Mouse (Mus musculus) liver, embryonic 12.5 days (tissue): ENCODE data around the gene Gm49321. TPM values are rescaled to one million over a fixed set of nuclear protein-coding genes. Genes with fewer than 3 reads are reported as not detected.

ENCODE experiments used
- ATAC-seq: fragments of 200-750 bp; cut with Nextera tagmentation; 2 replicates; pipeline ENCODE4 v1.8.0; 2017; ENCODE audit warnings: moderate number of reproducible peaks, mild to moderate bottlenecking, moderate library complexity
- H3K27ac ChIP-seq: fragments of 300-500 bp; sonication (generic); 2 replicates; pipeline ENCODE4 v1.5.1; 2016; ENCODE audit warnings: mild to moderate bottlenecking
- H3K27me3 ChIP-seq: fragments of 300-500 bp; sonication (generic); replicated peaks from 2 replicates; pipeline ENCODE4 v1.6.1; 2016; ENCODE audit warnings: mild to moderate bottlenecking, moderate library complexity
- H3K36me3 ChIP-seq: fragments of 300-500 bp; sonication (generic); 2 replicates; pipeline ENCODE4 v1.6.1; 2016; ENCODE audit warnings: mild to moderate bottlenecking, moderate library complexity
- H3K4me1 ChIP-seq: fragments of 300-500 bp; sonication (generic); 2 replicates; pipeline ENCODE4 v1.6.1; 2016
- H3K4me2 ChIP-seq: fragments of 300-500 bp; sonication (generic); 2 replicates; pipeline ENCODE4 v1.6.1; 2016; ENCODE audit warnings: mild to moderate bottlenecking, moderate library complexity
- H3K4me3 ChIP-seq: fragments of 300-500 bp; sonication (generic); 2 replicates; pipeline ENCODE4 v1.5.1; 2016; ENCODE audit warnings: mild to moderate bottlenecking, moderate library complexity
- H3K9ac ChIP-seq: fragments of 300-500 bp; sonication (generic); 2 replicates; pipeline ENCODE4 v1.6.1; 2016; ENCODE audit warnings: mild to moderate bottlenecking, moderate library complexity
- H3K9me3 ChIP-seq: fragments of 300-500 bp; sonication (generic); replicated peaks from 2 replicates; pipeline ENCODE4 v1.6.1; 2016; ENCODE audit warnings: mild to moderate bottlenecking, moderate library complexity
- WGBS: fragments of 180-500 bp; shearing (Covaris S2); methylation state at CpG from one replicate; pipeline ENCODE4 v1.1.7; 2016; ENCODE audit not compliant: insufficient replicate concordance; 5-methylcytosine and 5-hydroxymethylcytosine counted together
- polyA plus RNA-seq: library from polyadenylated mRNA; unstranded; fragments of >200 nt; fragmentation: Nextera tagmentation; extraction: Ambion mirVana; gene quantifications from 2 replicates; pipeline ENCODE4 v1.2.1, GENCODE M21; 2016

Gm49321 gene
- polyA plus RNA-seq, 1 experiment from 2014 or later, result 4.6 TPM

DNA sequence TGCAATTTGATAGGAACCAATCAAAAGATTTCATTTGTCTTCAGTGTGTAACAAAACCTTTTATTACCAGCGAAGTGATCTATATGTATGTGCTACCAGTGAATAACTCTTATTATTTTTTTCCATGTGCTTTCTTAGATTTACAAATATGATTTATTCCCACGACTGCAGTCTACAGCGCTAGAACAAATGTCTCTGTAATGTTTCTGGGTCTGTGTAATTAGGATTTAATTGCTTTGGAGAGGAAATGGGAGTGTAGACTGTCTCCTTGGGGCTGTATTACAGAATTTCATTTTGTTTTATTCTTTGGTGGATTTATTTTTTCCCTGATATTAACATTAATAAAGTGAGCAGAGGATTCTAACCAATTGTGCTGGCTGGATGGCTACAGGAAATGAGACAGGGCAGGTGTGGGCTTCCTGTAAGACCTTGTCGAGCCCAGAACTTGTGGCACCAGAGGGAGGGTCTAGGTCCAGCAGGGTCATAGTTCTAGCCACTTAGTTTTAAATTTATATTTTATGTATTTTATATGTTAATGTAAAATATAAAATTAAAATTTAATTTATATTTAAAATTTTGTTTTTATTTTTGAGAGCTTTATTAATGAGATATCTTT is 51.0 kb downstream of the Gm49321 start:
- Histone ChIP-seq H3K9me3 (no peaks in the 10 kb centered on the region), H3K4me1 (no peaks in the 10 kb centered on the region), H3K36me3 (peaks cover 22% of the 10 kb centered on the region), H3K27me3 (no peaks in the 10 kb centered on the region), H3K27ac (no peak overlapping the region), H3K4me3 (no peak overlapping the region), H3K4me2 (no peak overlapping the region), H3K9ac (no peak overlapping the region)
- 77% methylated on average over 4 of the region's 4 CpGs for WGBS
- no peak for ATAC-seq

DNA sequence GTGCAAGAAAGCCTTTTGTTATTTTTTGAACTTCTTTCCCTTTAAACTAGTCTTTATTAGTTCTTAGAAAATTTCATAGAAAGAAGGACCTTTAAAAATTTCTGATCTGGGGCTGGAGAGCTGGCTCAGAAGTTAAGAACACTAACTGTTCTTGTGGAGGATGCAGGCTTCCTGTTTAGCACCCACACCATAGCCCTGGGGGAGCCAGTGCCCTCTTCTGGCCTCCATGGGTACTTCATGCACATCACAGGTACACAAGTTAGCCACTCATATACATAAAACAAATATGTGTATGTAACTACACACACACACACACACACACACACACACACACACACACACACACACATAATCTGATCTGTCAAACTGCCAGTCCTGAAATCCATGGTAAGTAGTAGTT is 52.1 kb downstream of the Gm49321 start:
- H3K9ac ChIP-seq, result no peak overlapping the region
- peaks cover 16% of the 10 kb centered on the region for H3K36me3 ChIP-seq
- H3K27ac ChIP-seq, result no peak overlapping the region
- H3K4me2 ChIP-seq, result no peak overlapping the region
- H3K4me1 ChIP-seq, result no peaks in the 10 kb centered on the region
- H3K27me3 ChIP-seq, result peaks cover 2% of the 10 kb centered on the region; the same call in 1 of the 2 replicates
- no peak for ATAC-seq
- no peaks in the 10 kb centered on the region for H3K9me3 ChIP-seq
- no peak overlapping the region for H3K4me3 ChIP-seq

DNA sequence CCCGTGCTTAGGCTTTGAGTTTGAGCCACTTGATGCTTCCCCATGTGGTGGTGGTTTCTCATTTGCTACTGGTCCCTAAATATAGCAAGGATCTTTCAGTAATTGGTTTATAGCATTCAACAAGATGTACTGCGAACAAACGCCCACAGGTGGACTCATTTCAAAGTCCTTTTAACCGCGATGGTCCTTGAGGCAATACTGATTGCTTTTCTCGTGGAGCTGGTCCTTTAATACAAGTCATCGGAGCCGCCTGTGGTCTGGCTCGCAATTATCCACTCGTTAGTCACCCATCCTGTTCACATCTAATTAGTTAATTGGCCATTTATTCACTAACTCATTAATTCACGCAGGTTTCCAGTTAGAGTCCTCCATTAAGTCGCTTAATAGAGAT is 59.4 kb downstream of the Gm49321 start:
- Histone ChIP-seq H3K9me3 (no peaks in the 10 kb centered on the region), H3K36me3 (no peaks in the 10 kb centered on the region), H3K4me3 (no peak overlapping the region), H3K4me2 (no peak overlapping the region), H3K9ac (no peak overlapping the region), H3K4me1 (no peaks in the 10 kb centered on the region), H3K27ac (no peak overlapping the region), H3K27me3 (peaks cover 59% of the 10 kb centered on the region)
- no peak for ATAC-seq
- 48% methylated on average over 12 of the region's 12 CpGs for WGBS

DNA sequence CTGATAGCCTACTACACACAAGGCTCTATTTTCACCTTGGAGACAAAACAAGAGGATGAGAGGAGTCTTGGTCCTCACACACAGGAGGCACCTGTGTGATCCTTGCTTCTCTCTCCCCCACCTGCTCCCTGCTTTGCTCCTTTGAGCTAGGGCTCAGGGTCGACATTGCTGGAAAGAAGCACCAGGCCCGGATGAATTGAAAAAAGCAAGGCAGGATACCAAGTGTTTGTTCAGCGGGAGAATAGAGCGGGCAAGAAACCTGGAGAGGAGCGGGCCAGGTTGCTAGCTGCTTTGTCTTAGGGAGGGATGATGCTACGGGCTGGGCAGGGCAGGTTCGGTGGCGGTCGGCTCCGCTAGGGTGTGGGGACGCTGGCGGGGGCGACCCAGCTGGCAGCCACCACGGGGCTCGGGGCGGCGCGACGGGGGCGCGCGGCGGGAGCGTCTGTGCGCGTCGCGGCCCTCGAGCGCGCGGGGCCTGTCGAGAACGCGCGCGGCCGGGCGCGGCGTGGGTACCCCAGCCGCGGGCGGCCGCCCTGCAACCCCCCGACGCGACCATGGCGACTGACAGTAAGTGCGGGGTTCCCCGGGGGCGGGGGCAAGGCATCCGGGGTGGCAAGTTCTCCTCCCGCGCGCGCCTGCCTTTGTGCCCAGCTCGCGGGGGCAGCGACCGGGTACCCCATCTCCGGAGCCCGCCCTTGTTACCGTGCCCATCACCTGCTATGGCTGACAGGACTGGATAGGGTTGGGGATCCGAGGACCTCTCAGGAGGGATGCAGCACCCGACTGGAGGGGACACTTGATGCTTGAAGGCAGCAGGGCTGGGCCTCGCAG is 60.1 kb downstream of the Gm49321 start, which contains the start of gene Syt16:
Gene Syt16 (plus strand): TSS at position 365 of the 831 bp plus-strand sequence.
- Histone ChIP-seq H3K9ac (no peak within 1 kb of the TSS), H3K27ac (no peak within 1 kb of the TSS), H3K4me2 (peak within 1 kb of the TSS; percentile 62), H3K27me3 (peaks cover 59% of the 10 kb centered on the region), H3K4me1 (no peaks in the 10 kb centered on the region), H3K36me3 (no peaks in the 10 kb centered on the region), H3K4me3 (peak within 1 kb of the TSS; percentile 49), H3K9me3 (no peaks in the 10 kb centered on the region)
- ATAC-seq, result no peak
- 4% methylated on average over 65 of the region's 67 CpGs for WGBS

DNA sequence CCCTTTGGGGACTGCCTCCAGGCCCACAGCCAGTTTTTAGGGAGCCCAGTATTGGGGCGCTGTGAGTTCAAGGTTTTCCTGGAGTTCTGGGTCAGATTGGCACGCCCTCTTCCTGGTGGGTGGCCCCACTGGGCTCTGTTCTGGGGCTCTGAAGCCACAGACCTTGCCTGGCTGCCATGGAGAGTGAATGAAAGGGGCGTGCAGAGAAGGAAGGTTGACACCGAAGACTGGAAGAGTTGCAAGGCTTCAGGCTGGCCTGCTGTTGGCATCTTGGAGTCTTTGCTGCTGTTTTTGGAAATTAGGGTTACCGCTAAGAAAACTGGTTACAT is 60.6 kb downstream of the Gm49321 start:
- WGBS, result 33% methylated on average over 5 of the region's 5 CpGs

DNA sequence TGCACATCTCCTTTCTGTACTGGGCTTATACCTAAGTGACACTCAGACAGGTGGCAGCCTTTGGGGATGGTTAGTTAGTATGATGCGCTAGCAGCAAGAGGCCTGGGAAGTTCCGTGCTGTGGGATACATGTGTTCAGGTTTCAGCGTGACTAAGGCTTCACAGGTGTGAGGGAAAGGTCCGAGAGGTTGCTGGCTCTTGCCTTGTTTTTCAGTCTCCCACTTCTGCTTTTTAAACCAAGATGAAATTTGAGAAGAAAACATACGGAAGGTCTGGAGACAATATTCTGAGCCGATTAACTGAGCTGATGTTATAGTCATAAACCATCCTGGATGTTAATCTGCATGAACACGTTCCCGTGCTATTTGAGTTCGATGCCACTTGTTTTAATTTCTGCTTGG is 65.0 kb downstream of the Gm49321 start:
- no peak overlapping the region for H3K27ac ChIP-seq
- H3K4me2 ChIP-seq, result no peak overlapping the region
- 74% methylated on average over 9 of the region's 9 CpGs for WGBS
- H3K9me3 ChIP-seq, result no peaks in the 10 kb centered on the region
- no peaks in the 10 kb centered on the region for H3K4me1 ChIP-seq
- no peak for ATAC-seq
- H3K36me3 ChIP-seq, result no peaks in the 10 kb centered on the region
- no peak overlapping the region for H3K9ac ChIP-seq
- no peak overlapping the region for H3K4me3 ChIP-seq
- H3K27me3 ChIP-seq, result peaks cover 29% of the 10 kb centered on the region

More for the DNA sequence above, 60.6 kb downstream of the Gm49321 start:
- Histone ChIP-seq H3K27ac (no peak overlapping the region), H3K9ac (no peak overlapping the region), H3K4me3 (peak overlapping the region; percentile 49), H3K36me3 (no peaks in the 10 kb centered on the region), H3K9me3 (no peaks in the 10 kb centered on the region), H3K4me2 (peak overlapping the region; percentile 62), H3K4me1 (no peaks in the 10 kb centered on the region), H3K27me3 (peaks cover 59% of the 10 kb centered on the region)
- no peak for ATAC-seq

DNA sequence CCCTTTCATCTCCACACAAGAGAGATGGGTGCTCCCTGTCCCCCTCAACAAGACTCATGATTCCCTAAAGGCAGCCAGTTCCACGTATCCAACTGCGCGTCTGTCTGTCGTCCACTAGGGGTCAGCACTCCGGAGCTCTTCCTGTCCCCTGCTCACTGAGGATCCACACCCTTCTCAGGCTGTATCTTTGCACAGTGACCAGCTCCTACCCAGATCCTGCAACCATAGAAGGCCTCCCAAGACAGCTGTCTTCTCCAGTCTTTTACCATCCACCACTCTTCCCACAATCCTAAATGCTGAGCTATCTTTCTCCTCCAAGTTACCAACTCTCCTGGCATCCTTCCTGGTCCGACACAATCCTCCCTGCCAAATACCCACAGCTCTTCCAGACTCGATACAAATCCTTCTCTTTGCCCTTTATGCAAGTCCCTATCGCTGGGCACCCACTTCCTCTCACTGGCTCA is 72.0 kb downstream of the Gm49321 start:
- H3K9ac ChIP-seq, result no peak overlapping the region
- H3K4me1 ChIP-seq, result no peaks in the 10 kb centered on the region
- 0 out of 2 replicates have a peak, but pooled peaks cover 3% of the 10 kb centered on the region for H3K27me3 ChIP-seq
- no peaks in the 10 kb centered on the region for H3K9me3 ChIP-seq
- WGBS, result 22% methylated on average over 8 of the region's 8 CpGs
- no peaks in the 10 kb centered on the region for H3K36me3 ChIP-seq
- H3K27ac ChIP-seq, result no peak overlapping the region
- no peak for ATAC-seq
- H3K4me3 ChIP-seq, result no peak overlapping the region
- H3K4me2 ChIP-seq, result no peak overlapping the region

DNA sequence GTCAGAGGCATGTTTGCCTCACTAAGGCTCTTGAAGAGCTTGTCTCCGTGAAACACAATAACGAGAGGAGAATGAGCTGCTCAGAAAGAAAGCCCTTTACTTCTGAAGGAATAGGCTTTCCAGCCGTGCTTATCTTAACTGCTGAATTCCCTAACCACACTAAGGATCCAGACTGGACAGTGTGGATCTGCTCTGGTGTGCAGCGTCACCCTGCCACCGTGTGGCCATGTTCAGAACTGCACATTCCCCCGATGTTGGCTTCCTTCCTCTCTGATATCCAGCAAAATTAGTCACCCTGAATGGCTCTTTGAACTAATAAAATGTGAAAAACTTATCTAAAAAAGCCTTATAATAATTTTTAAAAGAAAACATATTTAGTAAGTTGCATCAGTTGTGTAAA is 76.3 kb downstream of the Gm49321 start:
- H3K4me2 ChIP-seq, result no peak overlapping the region
- 2% methylated on average over 6 of the region's 6 CpGs for WGBS

DNA sequence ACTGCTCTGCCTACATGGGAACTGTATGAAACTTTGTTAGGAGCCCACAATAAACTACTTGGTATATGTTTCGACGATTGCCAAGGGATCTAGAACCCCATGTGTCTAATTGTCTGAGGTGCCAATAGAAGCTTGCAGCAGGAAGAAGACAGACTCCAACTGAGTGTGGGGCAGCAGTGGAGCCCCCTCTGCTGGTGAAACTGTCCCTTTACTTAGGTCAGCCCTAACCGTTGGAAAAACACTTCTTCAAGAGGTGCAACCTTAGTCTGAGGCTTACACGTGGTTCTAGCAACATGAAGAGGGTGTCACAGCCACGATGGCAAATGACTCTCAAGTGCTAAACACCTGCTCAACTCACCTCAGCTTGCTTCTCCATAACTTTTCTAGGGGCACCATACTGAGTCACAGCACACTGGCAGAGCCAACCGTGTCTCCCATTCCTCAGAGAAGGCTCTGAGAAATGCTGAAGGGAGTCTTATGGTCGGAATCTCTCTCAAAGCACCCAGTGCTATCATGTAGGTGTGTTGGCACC is 77.4 kb downstream of the Gm49321 start:
- H3K27ac ChIP-seq, result no peak overlapping the region
- no peaks in the 10 kb centered on the region for H3K9me3 ChIP-seq
- no peaks in the 10 kb centered on the region; the same call in 1 of the 2 replicates for H3K27me3 ChIP-seq
- H3K36me3 ChIP-seq, result no peaks in the 10 kb centered on the region
- ATAC-seq, result no peak
- 45% methylated on average over 7 of the region's 7 CpGs for WGBS
- no peaks in the 10 kb centered on the region for H3K4me1 ChIP-seq
- no peak overlapping the region for H3K4me3 ChIP-seq
- H3K4me2 ChIP-seq, result no peak overlapping the region
- H3K9ac ChIP-seq, result no peak overlapping the region

More for the DNA sequence above, 76.3 kb downstream of the Gm49321 start:
- H3K36me3 ChIP-seq, result no peaks in the 10 kb centered on the region
- no peaks in the 10 kb centered on the region for H3K9me3 ChIP-seq
- H3K4me3 ChIP-seq, result no peak overlapping the region
- H3K27ac ChIP-seq, result no peak overlapping the region
- no peak overlapping the region for H3K9ac ChIP-seq
- no peaks in the 10 kb centered on the region; the same call in 1 of the 2 replicates for H3K27me3 ChIP-seq
- no peaks in the 10 kb centered on the region for H3K4me1 ChIP-seq
- no peak for ATAC-seq

DNA sequence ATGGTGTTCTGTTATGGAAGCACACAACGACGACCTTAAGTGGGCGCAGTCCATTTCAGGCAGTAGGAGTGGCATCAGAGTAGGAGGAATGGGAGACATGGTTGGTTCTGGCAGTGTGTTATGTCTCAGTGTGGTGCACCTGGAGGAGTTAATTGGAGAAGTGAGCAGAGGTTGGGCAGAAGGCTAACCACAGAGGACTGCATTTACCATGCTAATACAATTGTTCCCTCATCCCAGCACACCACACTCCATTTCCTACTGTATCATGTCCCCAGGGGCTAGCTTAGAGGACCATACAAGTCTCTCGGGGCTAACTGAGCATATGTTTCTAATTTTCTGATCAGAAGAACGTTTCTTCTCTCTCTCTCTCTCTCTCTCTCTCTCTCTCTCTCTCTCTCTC is 78.0 kb downstream of the Gm49321 start:
- ATAC-seq, result no peak
- no peaks in the 10 kb centered on the region for H3K9me3 ChIP-seq
- no peaks in the 10 kb centered on the region for H3K4me1 ChIP-seq
- no peaks in the 10 kb centered on the region for H3K36me3 ChIP-seq
- no peak overlapping the region for H3K4me3 ChIP-seq
- no peak overlapping the region for H3K9ac ChIP-seq
- H3K27ac ChIP-seq, result no peak overlapping the region
- 66% methylated on average over 5 of the region's 5 CpGs for WGBS
- no peak overlapping the region for H3K4me2 ChIP-seq
- H3K27me3 ChIP-seq, result no peaks in the 10 kb centered on the region; the same call in 1 of the 2 replicates
